10 mouse cellular contexts compared by ENCODE assay signal in genomic region chr13:9199465-9199844, GRCm38 (mm10).
DNase-seq lines count a peak whose midpoint lies in the region; ATAC-seq and TF ChIP-seq lines count a peak whose summit lies in the region.
"Had no signal": no experiment of that assay in that cellular context is flagged by ENCODE, and none has a peak within 500 bp of the region (broad histone marks: within the 10 kb centered on the region; RNA-seq: fewer than 3 reads in every experiment).

No protein-coding gene starts in this region.

- TF ChIP-seq CTCF in midbrain, postnatal 0 days (IDR thresholded peaks at IDR 0.05): no peak

- peak overlapping the region; percentile 44 for H3K4me2 ChIP-seq in kidney, embryonic 16.5 days (replicated peaks; ENCODE audit: low read depth, low read length)
- peak overlapping the region; percentile 37 for H3K4me2 ChIP-seq in forebrain, embryonic 12.5 days
- H3K4me2 ChIP-seq in midbrain, postnatal 0 days (ENCODE audit: low read depth, low read length, poor library complexity, severe bottlenecking): peak overlapping the region; percentile 33; the same call in 1 of the 2 replicates

- no peaks in the 10 kb centered on the region for H3K9me3 ChIP-seq in kidney, embryonic 16.5 days (ENCODE audit: low read length)
- no peaks in the 10 kb centered on the region for H3K9me3 ChIP-seq in forebrain, embryonic 12.5 days
- H3K9me3 ChIP-seq in limb, embryonic 10.5 days (replicated peaks): no peaks in the 10 kb centered on the region
- no peaks in the 10 kb centered on the region for H3K9me3 ChIP-seq in midbrain, postnatal 0 days (ENCODE audit: low read length)
- H3K9me3 ChIP-seq: G1E had no signal

- DNase-seq in kidney, postnatal 10 days: no peak
- DNase-seq in limb, embryonic 10.5 days (ENCODE audit: low spot score): no peak
- DNase-seq in midbrain, postnatal 0 days (ENCODE audit: low spot score): no peak
- no peak for DNase-seq in embryo, embryonic 10 days (ENCODE audit: low spot score)
- no peak for DNase-seq in cerebellum, postnatal 10 days
- DNase-seq in gastrocnemius, postnatal 25 days: no peak
- DNase-seq: right cerebral cortex, postnatal 25 days had no signal

- H3K9ac ChIP-seq in kidney, embryonic 16.5 days (replicated peaks; ENCODE audit: low read length): no peak overlapping the region
- no peak overlapping the region for H3K9ac ChIP-seq in forebrain, embryonic 12.5 days
- no peak overlapping the region for H3K9ac ChIP-seq in midbrain, postnatal 0 days (replicated peaks; ENCODE audit: low read length, poor library complexity, severe bottlenecking)

- WGBS in kidney, embryonic 16.5 days: 39% methylated on average over 2 of the region's 2 CpGs
- 43% methylated on average over 2 of the region's 2 CpGs for WGBS in forebrain, embryonic 12.5 days
- 43% methylated on average over 2 of the region's 2 CpGs for WGBS in limb, embryonic 10.5 days
- 51% methylated on average over 2 of the region's 2 CpGs for WGBS in midbrain, postnatal 0 days

- no peak overlapping the region for H3K27ac ChIP-seq in kidney, embryonic 16.5 days (ENCODE audit: low read length)
- H3K27ac ChIP-seq in forebrain, embryonic 12.5 days: no peak overlapping the region
- H3K27ac ChIP-seq in limb, embryonic 10.5 days: no peak overlapping the region
- no peak overlapping the region for H3K27ac ChIP-seq in midbrain, postnatal 0 days (ENCODE audit: low read depth, low read length)

- H3K36me3 ChIP-seq in kidney, embryonic 16.5 days (ENCODE audit: insufficient read depth, low read length): no peaks in the 10 kb centered on the region
- H3K36me3 ChIP-seq in forebrain, embryonic 12.5 days (replicated peaks): no peaks in the 10 kb centered on the region
- H3K36me3 ChIP-seq in limb, embryonic 10.5 days: no peaks in the 10 kb centered on the region
- H3K36me3 ChIP-seq in midbrain, postnatal 0 days (ENCODE audit: insufficient read depth, low read length): no peaks in the 10 kb centered on the region
- H3K36me3 ChIP-seq: G1E had no signal

- no peak overlapping the region for H3K4me3 ChIP-seq in kidney, embryonic 16.5 days (ENCODE audit: low read length)
- no peak overlapping the region for H3K4me3 ChIP-seq in forebrain, embryonic 12.5 days (replicated peaks)
- peak overlapping the region; percentile 26 for H3K4me3 ChIP-seq in limb, embryonic 10.5 days
- H3K4me3 ChIP-seq in midbrain, postnatal 0 days (ENCODE audit: low read depth, low read length): no peak overlapping the region

- no peaks in the 10 kb centered on the region for H3K27me3 ChIP-seq in kidney, embryonic 16.5 days (ENCODE audit: insufficient read depth, low read length)
- no peaks in the 10 kb centered on the region for H3K27me3 ChIP-seq in forebrain, embryonic 12.5 days
- H3K27me3 ChIP-seq in limb, embryonic 10.5 days (ENCODE audit: low read depth, poor library complexity, severe bottlenecking): no peaks in the 10 kb centered on the region
- no peaks in the 10 kb centered on the region for H3K27me3 ChIP-seq in midbrain, postnatal 0 days (ENCODE audit: insufficient read depth, low read length)

- peaks cover 10% of the 10 kb centered on the region; the same call in 1 of the 2 replicates for H3K4me1 ChIP-seq in kidney, embryonic 16.5 days (ENCODE audit: insufficient read depth, low read length)
- peaks cover 10% of the 10 kb centered on the region for H3K4me1 ChIP-seq in forebrain, embryonic 12.5 days
- H3K4me1 ChIP-seq in limb, embryonic 10.5 days: peaks cover 10% of the 10 kb centered on the region
- no peaks in the 10 kb centered on the region for H3K4me1 ChIP-seq in midbrain, postnatal 0 days (ENCODE audit: insufficient read depth, low read length)

- ATAC-seq in kidney, embryonic 16.5 days (ENCODE audit: low FRiP score, low TSS enrichment): peak; percentile 54
- ATAC-seq in forebrain, embryonic 12.5 days (ENCODE audit: low FRiP score): peak; percentile 59; the same call in 1 of the 2 replicates
- peak; percentile 23; the same call in 1 of the 2 replicates for ATAC-seq in midbrain, postnatal 0 days (ENCODE audit: low FRiP score)
